Mouse (Mus musculus) C2C12 (cell line): ENCODE data around the gene Mmp24. TPM values are rescaled to one million over a fixed set of nuclear protein-coding genes. Genes with fewer than 3 reads are reported as not detected.

Source experiments
- H3K27me3 ChIP-seq: one replicate; pipeline ENCODE4 v1.6.1; 2011; ENCODE audit not compliant: control insufficient read depth, insufficient read depth, insufficient read length
- H3K36me3 ChIP-seq: one replicate; pipeline ENCODE4 v1.6.1; 2011; ENCODE audit not compliant: control insufficient read depth, insufficient read depth
- H3K4me3 ChIP-seq: one replicate; pipeline ENCODE4 v1.5.1; 2011; ENCODE audit warnings: mild to moderate bottlenecking, control low read depth; ENCODE audit not compliant: poor library complexity, insufficient read depth, severe bottlenecking
- H3K79me2 ChIP-seq: one replicate; pipeline ENCODE4 v1.6.1; 2011; ENCODE audit not compliant: control insufficient read depth, insufficient read depth
- H3K79me3 ChIP-seq: one replicate; pipeline ENCODE4 v1.6.1; 2011; ENCODE audit warnings: low read depth, control low read depth
- H3ac ChIP-seq: one replicate; pipeline ENCODE3; 2011; ENCODE audit warnings: low read depth; ENCODE audit not compliant: control insufficient read depth, insufficient read length
- CEBPB ChIP-seq: IDR thresholded peaks from one replicate; pipeline ENCODE4 v1.6.1; 2011; ENCODE audit warnings: low read depth, mild to moderate bottlenecking, control low read depth, moderate library complexity
- CTCF ChIP-seq: IDR thresholded peaks from one replicate; pipeline ENCODE4 v1.5.1; 2011; ENCODE audit not compliant: control insufficient read depth, insufficient read depth, insufficient read length
- FOSL1 ChIP-seq: IDR thresholded peaks from one replicate; pipeline ENCODE4 v1.8.0; 2011; ENCODE audit warnings: mild to moderate bottlenecking, low read length; ENCODE audit not compliant: poor library complexity, insufficient read depth, severe bottlenecking
- MAX ChIP-seq: IDR thresholded peaks from one replicate; pipeline ENCODE4 v1.6.1; 2011; ENCODE audit warnings: mild to moderate bottlenecking, control low read depth
- MYOD1 ChIP-seq: IDR thresholded peaks from one replicate; pipeline ENCODE4 v1.6.1; 2011; ENCODE audit warnings: low read depth; ENCODE audit not compliant: control insufficient read depth, insufficient read length
- MYOG ChIP-seq: IDR thresholded peaks from one replicate; pipeline ENCODE4 v1.6.1; 2011; ENCODE audit not compliant: control insufficient read depth, insufficient read length; ENCODE audit errors: extremely low read depth
- USF1 ChIP-seq: IDR thresholded peaks from one replicate; pipeline ENCODE4 v1.6.1; 2011; ENCODE audit warnings: low read depth, mild to moderate bottlenecking, control low read depth, moderate library complexity
- polyA plus RNA-seq: library from polyadenylated mRNA; unstranded; fragments of >200 nt; fragmentation: generic; extraction: Trizol; gene quantifications from one replicate; pipeline ENCODE4 v1.2.1, GENCODE M21; 2012; ENCODE audit warnings: missing spikeins

Gene Mmp24
- polyA plus RNA-seq, 1 experiment: 0.04 TPM

- H3K79me3 ChIP-seq: no peaks in the 10 kb centered on the region
- H3K4me3 ChIP-seq: no peak overlapping the region
- no peak overlapping the region for H3ac ChIP-seq
- H3K79me2 ChIP-seq: no peaks in the 10 kb centered on the region
- no peaks in the 10 kb centered on the region for H3K36me3 ChIP-seq
- peaks cover 64% of the 10 kb centered on the region for H3K27me3 ChIP-seq
- no peak for TF ChIP-seq CEBPB
- no peak for TF ChIP-seq CTCF
- no peak for TF ChIP-seq MAX
- TF ChIP-seq MYOG: no peak
- TF ChIP-seq USF1: no peak
- TF ChIP-seq FOSL1: no peak
- TF ChIP-seq MYOD1: no peak
Measured at GRCm38 (mm10) chr2:155778004-155778403, 2.9 kb downstream of the Mmp24 start.

- TF ChIP-seq USF1 (no peak), MYOG (no peak), MAX (no peak), CTCF (no peak), FOSL1 (no peak), MYOD1 (no peak), CEBPB (no peak)
- peaks cover 53% of the 10 kb centered on the region for H3K27me3 ChIP-seq
Measured at GRCm38 (mm10) chr2:155779066-155779465, 3.9 kb downstream of the Mmp24 start.

DNA sequence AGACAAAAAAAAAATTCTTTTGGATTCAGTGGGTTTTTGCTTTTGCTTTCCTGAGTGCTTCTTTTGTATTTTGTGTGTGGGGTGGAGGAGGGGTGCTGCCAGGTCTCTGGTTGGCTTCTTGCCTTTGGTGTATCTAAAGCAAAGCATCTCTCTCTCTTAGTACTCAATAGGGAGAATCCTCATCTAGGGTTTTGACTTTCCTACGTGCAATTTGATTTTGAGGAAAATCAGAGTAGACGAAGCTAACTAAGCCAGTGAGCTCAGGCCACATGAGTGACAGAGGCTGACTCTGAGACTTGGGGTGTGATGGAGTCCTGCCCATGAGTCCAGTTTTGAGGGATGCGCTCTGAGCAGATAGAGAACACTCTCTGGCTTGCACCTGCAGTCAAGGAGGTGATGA is 4.4 kb downstream of the Mmp24 start:
- H3K79me2 ChIP-seq: no peaks in the 10 kb centered on the region
- H3K79me3 ChIP-seq: no peaks in the 10 kb centered on the region
- H3ac ChIP-seq: no peak overlapping the region
- H3K36me3 ChIP-seq: no peaks in the 10 kb centered on the region
- H3K27me3 ChIP-seq: peaks cover 51% of the 10 kb centered on the region
- no peak overlapping the region for H3K4me3 ChIP-seq
- TF ChIP-seq CTCF: no peak
- no peak for TF ChIP-seq USF1
- TF ChIP-seq MYOG: no peak
- TF ChIP-seq MAX: no peak
- TF ChIP-seq CEBPB: no peak
- no peak for TF ChIP-seq FOSL1
- TF ChIP-seq MYOD1: no peak

More at GRCm38 (mm10) chr2:155779066-155779465, 3.9 kb downstream of the Mmp24 start:
- Histone ChIP-seq H3ac (no peak overlapping the region), H3K4me3 (no peak overlapping the region), H3K79me2 (no peaks in the 10 kb centered on the region), H3K36me3 (no peaks in the 10 kb centered on the region), H3K79me3 (no peaks in the 10 kb centered on the region)

DNA sequence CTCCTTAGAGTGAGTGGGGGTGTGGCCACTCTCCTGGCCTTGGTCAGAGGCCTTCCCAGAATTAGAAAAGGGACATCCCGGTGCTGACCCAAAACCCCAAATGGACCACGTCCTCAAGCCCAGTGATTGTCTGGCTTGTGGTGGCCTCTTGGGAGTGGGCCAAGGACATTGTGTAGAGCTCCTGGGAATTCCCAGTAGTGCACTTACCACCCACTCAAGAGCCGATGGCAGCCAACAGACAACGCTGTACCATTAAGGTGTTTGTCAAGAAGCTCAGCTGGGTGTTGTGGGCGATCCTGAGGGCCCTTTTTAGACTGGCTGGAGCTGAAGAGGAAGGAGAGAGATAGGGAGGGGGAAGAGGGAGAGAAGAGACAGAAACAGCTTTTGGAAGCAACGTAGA is 9.4 kb downstream of the Mmp24 start:
- TF ChIP-seq MYOD1 (no peak), MYOG (no peak)
- no peaks in the 10 kb centered on the region for H3K36me3 ChIP-seq
- no peaks in the 10 kb centered on the region for H3K79me2 ChIP-seq
- no peak overlapping the region for H3ac ChIP-seq
- H3K4me3 ChIP-seq: no peak overlapping the region
- H3K27me3 ChIP-seq: peaks cover 26% of the 10 kb centered on the region
- H3K79me3 ChIP-seq: no peaks in the 10 kb centered on the region

DNA sequence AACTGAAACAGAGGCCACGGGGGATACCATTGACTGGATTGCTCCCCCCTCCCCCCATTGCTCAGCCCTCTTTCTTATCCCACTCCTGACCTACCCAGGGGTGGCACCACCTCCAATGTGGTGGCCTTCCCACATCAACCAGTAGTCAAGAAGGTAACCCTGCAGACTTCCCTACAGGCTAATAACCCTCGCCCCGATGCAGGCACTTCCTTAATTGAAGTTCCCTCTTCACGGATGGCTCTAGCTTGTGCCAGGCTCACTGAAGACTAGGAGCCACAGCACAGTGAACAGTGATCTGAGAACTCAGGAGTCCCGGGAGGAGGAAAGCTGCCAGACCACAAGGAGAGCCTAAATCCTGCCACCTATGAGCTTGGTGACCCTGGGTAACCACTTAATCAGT is 11.8 kb downstream of the Mmp24 start:
- no peaks in the 10 kb centered on the region for H3K79me3 ChIP-seq

GRCm38 (mm10) chr2:155787949-155788931 is 13.1 kb downstream of the Mmp24 start:
- TF ChIP-seq MYOG (no peak), MYOD1 (no peak), USF1 (no peak), CTCF (no peak), FOSL1 (no peak), CEBPB (no peak), MAX (no peak)
- no peaks in the 10 kb centered on the region for H3K79me3 ChIP-seq
- H3ac ChIP-seq: no peak overlapping the region
- H3K36me3 ChIP-seq: no peaks in the 10 kb centered on the region
- no peak overlapping the region for H3K4me3 ChIP-seq
- H3K79me2 ChIP-seq: no peaks in the 10 kb centered on the region
- H3K27me3 ChIP-seq: peaks cover 31% of the 10 kb centered on the region

More for the DNA sequence above, 11.8 kb downstream of the Mmp24 start:
- no peak overlapping the region for H3K4me3 ChIP-seq
- peaks cover 31% of the 10 kb centered on the region for H3K27me3 ChIP-seq
- H3K36me3 ChIP-seq: no peaks in the 10 kb centered on the region
- TF ChIP-seq MYOG: no peak
- no peak for TF ChIP-seq USF1
- TF ChIP-seq MYOD1: no peak
- TF ChIP-seq CEBPB: no peak
- TF ChIP-seq CTCF: no peak
- no peak for TF ChIP-seq FOSL1
- no peak for TF ChIP-seq MAX
- no peaks in the 10 kb centered on the region for H3K79me2 ChIP-seq
- no peak overlapping the region for H3ac ChIP-seq
